Mouse (Mus musculus) left cerebral cortex, adult 8-10 months (tissue): Measurements from ENCODE around the gene Gm45062. TPM values are rescaled to one million over a fixed set of nuclear protein-coding genes. Genes with fewer than 3 reads are reported as not detected.

ENCODE experiments used
- DNase-seq, 2 experiments: peaks; one replicate each; pipeline ENCODE4 v3.0.0; 2022; ENCODE audit warnings: low spot score in 2 of 2
- total RNA-seq, 4 experiments: library from RNA; stranded (reverse); gene quantifications; 2 replicates each; pipeline ENCODE4 v1.2.4; 2022

Gene Gm45062
- total RNA-seq, 4 experiments from 2014 or later = 7.1 to 11.2 (median 10.4) TPM

GRCm38 (mm10) chr6:8415823-8416222 lies 156.6 kb downstream of the Gm45062 start:
- DNase-seq = no peak

- no peak for DNase-seq
Measured at GRCm38 (mm10) chr6:8416802-8417569, 157.7 kb downstream of the Gm45062 start.

DNA sequence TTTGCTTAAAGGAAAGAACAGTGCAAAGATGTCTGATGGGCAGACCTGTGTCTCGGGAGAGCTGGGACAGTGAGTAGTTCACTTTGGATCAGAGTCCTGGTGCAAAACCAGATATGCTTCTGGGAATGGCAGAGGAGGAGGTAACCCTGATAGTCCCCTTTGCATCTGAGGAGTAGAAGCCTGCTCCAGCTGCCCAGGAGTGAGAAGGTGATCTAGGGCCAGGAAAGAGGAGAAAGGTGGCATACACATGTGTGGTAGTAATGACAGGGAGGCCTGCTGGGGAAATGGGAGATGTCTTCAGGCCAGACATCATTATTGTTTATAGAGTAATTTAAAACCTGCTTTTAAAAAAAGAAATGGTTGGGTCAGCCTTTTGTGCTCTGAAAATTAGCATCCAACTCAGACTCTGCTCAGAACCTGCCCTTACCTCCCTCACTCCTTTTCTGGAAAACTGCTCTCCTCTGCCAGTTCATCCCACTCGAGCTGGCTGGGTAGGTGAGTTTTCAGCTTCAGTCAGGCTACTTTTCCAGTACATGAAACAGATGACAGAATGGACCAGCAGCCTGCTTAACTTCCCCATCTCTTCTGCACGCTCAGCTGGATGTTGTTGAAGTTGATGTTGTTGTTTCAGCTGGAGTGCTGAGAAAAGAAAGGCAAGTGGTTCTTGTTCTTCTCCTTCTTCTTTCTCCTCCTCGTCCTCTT lies 160.4 kb downstream of the Gm45062 start:
- no peak for DNase-seq

DNA sequence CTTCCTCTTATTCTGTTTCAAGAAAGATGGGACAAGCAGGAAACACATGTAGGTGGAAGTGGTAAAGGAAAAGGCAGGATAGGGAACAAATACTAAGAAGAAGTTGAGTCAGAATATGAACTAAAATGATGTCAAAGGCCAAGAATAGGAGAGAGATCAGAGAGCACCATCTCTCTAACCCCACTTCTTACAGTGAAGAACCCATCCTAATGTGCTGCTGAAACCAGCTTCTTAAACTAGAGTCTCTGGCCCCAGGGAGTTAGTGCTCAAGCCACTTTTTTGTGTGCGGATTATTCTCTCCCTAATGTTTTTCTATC lies 160.9 kb downstream of the Gm45062 start:
- no peak for DNase-seq

DNA sequence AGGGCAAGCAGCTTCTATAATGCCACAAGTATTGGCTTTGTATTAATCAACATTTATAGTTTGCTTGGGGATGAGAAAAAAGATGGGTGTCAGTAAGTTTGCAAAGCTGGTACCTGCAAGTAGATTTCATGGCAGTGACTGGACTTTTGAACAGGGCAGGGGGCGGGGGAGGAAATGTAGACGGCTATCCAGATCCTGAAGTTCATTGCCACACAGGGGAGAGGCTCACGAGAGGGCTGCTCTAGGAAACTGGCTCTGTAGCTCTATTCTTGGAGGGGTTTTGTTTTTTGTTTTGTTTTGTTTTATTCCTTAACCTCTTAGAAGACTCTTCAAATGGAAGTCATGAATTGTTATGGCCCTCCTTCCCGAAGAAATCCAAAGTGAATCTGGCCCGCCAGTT lies 162.2 kb downstream of the Gm45062 start:
- no peak for DNase-seq

- DNase-seq = no peak
Measured at GRCm38 (mm10) chr6:8421959-8422581, 162.8 kb downstream of the Gm45062 start.

GRCm38 (mm10) chr6:8423142-8423541 lies 163.9 kb downstream of the Gm45062 start:
- DNase-seq = no peak

GRCm38 (mm10) chr6:8427692-8428091 lies 168.4 kb downstream of the Gm45062 start:
- no peak for DNase-seq

- DNase-seq = no peak
Measured at GRCm38 (mm10) chr6:8430610-8431234, 171.5 kb downstream of the Gm45062 start.

DNA sequence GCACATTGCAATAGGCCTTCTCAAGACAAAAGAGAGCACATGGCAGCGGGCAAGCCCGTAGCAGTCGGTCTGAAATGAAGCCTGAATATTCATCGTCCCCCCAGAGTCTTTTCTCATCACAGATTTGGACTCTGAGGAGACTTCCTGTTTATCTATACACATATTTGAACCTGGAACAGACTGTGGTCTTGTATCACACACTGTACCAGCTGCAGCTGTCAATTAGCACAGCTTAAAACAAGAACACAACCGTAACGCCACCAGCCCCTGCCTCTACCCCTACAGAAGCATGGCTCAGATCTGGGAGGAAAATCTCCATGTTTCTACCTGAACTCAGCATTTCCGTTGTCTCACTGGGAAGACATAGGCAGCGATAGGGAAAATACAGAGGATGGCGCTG lies 173.9 kb downstream of the Gm45062 start:
- no peak for DNase-seq

GRCm38 (mm10) chr6:8437937-8438336 lies 178.7 kb downstream of the Gm45062 start:
- DNase-seq = no peak

DNA sequence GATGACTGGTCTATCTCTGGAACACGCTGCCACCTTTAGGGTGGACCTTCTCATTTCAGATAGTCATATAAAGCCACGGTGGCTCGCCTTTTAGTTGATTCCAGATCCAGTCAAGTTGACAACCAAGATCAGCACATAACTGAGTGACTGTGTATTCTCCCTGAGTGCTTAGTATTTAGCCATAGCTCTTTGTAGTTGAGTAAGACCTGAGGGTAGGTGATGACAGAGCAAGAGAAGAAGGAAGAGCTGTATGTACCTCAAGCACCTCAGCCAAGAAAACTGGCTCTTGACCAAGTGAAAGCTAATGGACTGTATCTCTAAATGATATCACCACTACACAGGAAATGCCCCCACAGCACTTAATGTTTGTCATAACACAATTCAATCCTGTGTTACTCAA lies 182.6 kb downstream of the Gm45062 start:
- DNase-seq = no peak

DNA sequence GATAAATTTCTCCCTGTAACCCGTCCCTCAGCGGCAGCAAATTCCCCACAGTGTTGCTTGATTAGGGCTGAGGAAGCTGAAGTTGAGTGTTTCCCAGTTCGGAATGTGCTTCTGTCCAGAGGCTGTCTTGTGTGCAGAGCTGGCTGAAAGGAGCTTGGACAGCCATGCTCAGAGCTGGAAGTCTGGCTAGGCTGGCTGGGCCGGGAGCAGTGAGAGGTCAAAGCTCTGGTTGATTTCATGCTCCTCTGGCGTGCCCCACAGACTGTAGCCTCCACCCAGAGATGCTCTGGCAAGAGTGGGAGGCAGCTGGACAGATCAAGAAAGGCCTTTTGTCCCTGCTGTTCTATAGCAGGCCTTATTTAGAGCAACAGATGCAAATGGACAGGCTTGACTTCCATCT lies 187.5 kb downstream of the Gm45062 start:
- peak in 1 of 2 experiments; percentile 55 for DNase-seq

- DNase-seq = no peak
Measured at GRCm38 (mm10) chr6:8455599-8455998, 196.3 kb downstream of the Gm45062 start.

DNA sequence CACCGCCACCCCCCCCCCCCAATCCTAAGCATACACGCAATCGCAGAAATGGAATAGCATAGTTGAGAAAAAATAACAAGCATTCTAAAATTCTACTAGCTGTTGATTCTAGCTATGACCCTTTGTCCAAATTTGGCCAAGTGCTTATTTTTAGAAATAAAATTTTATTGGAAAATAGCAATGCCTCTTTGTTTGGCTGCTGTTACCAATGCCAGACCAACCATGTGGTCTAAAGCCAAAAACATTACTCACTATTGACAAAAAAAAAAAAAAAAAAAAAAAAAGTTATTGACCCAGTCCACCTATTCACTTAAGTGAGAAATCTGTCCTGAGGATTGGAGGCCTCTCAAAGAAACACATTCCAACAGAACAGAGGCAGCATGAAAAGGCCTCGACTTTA lies 199.3 kb downstream of the Gm45062 start:
- no peak for DNase-seq

DNA sequence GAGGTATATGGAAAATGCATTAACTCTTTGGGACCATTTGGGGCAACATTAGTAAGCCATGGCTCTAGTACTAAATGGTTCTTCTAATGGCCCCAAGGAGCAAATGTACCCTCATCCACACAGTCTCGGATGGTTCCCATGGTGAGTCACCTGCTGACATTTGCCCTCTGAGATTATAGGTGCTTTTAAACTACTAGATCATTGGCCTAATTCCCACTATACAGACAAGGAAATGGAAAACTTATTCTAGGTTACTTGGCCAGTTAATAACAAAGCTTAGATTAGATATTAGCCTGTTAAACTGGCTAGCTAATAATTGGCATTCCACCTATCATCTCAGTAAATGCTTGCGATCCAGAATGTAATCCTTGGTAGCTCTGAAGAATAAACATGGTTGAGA lies 203.2 kb downstream of the Gm45062 start:
- no peak for DNase-seq

GRCm38 (mm10) chr6:8465388-8465787 lies 206.1 kb downstream of the Gm45062 start:
- DNase-seq = no peak

- DNase-seq = no peak
Measured at GRCm38 (mm10) chr6:8465985-8466384, 206.7 kb downstream of the Gm45062 start.

GRCm38 (mm10) chr6:8467667-8468337 lies 208.6 kb downstream of the Gm45062 start:
- no peak for DNase-seq

DNA sequence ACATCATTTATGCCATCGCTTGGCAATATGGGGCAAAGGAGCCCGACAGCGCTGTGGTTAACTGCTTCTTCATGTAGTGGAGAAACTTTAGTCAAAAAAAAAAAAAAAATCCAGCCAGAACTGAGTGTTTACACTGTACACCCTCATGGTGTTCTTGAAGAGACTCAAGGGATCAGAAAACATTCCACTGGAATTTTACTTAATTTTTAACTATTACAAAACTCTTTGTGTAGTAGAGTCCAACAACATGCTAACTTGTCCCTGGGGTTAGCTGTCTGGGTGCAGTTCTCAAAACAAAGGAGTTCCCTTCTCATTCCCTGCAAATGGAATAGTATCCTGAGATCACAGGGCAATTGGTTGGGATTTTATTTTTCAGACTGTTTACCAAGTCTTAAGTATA lies 210.7 kb downstream of the Gm45062 start:
- no peak for DNase-seq

DNA sequence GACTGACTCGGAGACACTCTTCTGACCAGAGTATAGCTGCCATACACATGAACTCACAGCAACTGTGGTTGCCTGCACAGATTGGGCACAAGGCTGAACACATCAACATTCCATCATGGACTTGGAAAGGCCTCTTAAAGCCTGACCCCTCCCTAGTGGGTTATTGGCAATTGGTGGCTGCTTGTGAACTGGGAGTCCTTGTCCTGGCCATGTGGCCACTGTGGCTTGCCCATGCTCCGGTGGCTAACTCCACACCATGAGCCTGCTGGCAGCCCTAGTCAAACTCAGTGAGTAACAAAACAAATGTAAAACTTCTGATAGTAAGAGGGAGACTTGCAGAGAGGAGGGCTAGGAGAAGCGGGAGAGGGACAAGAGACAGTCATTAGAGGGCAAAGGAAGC lies 212.9 kb downstream of the Gm45062 start:
- DNase-seq = no peak

- DNase-seq = no peak
Measured at GRCm38 (mm10) chr6:8472915-8473314, 213.7 kb downstream of the Gm45062 start.
